Mouse (Mus musculus) liver, adult (tissue): ENCODE results near the gene Dock4.

ENCODE experiments used
- GATA4 ChIP-seq: IDR thresholded peaks from 2 replicates; pipeline ENCODE4 v1.6.1; 2014; ENCODE audit warnings: mild to moderate bottlenecking, low read length; ENCODE audit not compliant: insufficient replicate concordance

Gene Dock4

DNA sequence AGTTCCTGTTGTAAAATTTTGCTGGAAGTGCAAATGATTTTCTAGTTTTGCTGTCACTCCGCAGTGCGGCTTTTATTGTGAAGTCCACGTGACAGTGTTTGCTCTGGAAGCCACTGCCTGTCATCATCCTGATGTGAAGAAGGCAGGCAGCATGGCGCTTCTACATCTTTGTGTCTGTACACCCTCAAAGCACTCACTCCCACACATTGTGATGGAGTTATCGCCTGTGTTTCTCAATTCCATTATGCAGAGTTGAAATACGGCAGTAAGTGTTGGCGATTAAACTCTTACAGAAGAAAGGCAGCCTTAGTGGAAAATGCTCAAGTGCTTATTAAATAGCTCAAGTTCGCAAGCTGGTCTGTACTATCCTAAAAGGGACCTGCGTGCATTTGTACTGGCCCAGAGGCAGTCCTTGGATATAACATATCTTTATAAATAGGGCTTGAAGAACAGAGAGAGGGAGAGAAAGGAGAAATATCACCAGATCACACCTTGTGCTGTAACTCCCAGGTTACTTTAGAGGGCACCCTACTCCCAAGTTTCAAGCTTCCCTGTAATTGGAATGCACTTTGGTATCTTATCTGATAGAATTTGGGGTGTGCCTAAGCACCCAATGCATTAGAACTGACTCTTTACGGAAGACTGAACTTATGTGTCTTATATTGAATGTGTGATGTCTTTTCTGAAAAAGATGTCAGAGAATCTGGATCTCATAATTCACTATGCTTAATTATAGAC is 396.7 kb downstream of the Dock4 start:
- no peak for TF ChIP-seq GATA4

DNA sequence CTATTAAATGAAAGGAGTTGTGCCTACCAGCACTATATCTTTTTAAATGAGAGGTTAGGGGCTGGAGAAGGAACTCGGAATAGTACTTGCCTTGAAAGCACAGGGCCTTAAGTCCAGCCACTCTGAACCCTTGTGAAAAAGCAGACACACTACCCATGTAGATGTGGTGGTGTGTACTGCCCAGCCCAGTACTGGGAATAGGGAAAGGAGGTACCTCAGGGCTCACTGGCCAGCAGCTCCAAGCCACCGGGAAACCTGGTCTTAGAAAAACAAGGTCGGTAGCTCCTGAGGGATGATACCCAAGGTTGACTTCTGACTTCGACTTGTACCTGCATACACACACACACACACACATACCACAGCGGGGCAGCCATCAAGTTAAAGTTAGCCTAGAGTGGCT is 397.2 kb downstream of the Dock4 start:
- TF ChIP-seq GATA4 = no peak

DNA sequence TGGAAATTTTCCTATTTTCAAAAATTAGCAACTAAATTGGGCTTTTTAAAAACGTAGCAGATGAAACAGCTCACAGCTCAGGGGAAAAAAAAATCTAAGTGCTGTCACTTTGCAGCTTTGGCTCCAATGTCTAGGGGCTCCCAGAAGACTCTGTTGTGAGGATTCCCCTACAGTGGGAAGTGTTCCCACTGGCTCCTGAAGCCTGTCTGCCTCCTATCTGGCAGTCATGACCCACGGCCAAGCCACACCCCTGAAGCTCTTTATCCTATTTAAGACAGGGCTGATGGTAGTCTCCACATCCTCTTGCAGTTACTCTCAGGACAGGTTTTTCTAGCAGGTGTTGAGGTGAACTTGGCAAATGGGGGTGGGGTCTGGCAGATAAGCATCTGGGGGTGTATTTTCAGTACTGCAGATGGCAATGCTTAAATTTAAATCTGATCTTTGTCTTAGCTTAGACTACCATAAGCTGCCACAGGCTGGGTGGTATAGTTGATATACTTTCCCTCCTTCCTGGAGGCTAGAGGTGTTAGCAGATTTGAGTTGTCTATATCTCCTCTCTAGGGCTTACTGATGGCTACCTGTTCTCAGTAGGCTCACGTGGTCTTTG is 397.8 kb downstream of the Dock4 start:
- TF ChIP-seq GATA4 = no peak

DNA sequence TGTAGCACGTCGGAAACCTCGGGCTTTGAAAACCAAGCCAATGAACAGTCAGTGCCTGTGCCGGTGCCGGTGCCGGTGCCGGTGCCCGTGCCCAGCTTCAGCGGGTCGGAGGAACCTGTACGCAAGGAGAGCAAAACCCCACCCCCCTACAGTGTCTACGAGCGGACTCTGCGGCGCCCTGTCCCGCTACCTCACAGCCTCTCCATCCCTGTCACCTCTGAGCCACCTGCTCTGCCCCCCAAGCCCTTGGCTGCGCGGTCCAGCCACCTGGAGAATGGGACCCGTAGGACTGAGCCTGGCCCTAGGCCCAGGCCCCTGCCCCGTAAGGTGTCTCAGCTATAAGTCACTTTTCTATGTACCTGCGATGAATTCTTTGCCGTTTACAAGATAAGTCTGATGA is 398.6 kb downstream of the Dock4 start:
- no peak for TF ChIP-seq GATA4

DNA sequence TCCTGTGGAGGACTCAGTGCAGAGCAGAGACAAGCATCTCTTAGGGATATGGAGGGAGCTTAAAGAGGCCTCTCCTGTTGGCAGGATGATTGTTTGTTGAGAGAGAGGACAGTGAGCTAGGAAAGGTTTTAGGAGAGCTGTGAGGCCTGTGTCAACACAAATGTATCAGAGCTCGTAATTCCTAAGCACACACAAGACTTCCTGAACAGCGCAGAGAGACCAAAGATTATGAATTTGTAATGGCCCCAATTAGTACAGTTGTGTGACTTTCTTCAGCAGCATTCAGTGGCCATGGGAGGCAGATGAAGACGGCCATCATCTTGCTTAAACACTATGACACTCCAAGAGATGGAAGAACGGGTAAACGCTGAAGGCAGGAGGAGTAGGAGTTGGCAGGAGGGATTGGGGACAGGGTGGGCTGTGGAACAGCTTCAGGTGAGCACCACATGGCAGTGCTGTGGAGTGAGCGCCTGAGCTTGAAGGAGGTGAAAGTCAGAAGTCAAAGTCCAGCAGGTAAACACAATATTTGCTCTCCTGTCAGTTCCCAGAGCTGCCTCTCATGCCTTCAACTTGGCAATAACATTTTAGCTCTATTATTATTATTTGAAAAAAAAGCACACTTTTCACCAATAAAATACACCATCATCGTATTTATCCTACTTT is 409.1 kb downstream of the Dock4 start:
- TF ChIP-seq GATA4 = no peak

DNA sequence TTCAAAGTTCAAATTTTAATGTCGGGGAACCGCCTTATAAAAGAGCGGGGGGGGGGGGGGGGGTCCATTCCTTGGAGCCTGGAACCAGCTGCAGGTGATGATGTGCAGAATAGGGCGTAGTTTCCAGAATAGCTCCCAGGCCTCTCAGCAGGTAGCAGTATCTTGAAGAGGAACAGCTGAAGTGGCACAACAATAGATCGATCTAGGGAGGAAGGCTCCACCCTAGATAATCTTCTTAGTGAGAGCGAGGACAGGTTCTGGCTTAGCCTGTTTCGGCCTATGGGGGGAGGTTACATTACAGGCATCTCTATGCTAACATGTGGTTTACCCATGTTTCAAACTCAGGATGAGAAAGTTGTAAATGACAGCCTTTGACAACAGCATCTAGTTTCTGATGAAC is 411.7 kb downstream of the Dock4 start:
- TF ChIP-seq GATA4 = no peak

DNA sequence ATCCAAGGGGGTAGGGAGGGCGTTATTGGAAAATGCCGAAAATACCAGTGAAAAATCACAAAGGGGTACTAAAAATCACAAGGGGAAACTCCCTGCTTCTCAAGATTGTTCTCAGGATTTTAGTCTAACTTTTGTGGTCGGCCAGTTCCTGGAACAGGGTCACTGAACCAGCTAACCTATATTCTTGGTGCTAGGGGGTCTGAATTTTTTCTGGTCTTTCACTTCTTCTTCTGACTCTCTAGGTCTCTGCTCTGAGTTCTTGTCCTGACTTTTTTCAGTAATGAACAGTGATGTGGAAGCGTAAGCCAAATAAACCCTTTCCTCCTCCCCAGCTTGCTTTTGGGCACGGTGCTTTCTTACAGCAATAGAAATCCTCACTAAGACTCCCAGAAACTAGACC is 424.6 kb downstream of the Dock4 start:
- no peak for TF ChIP-seq GATA4

DNA sequence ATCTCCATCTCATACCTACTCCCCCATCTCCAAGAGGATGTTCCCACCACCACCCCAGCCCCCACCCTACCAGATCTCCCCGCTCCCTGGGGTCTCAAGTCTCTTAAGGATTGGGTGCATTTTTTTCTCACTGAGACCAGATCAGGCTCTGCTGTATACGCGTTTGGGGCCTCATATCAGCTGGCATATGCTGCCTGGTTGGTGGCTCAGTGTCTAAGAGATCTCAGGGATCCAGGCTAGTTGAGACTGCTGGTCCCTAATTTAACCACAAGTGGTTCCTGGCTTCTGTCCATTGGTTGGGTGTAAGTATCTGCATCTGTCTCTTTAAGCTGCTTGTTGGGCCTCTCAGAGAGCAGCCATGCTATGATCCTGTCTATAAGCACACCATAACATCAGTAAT is 427.0 kb downstream of the Dock4 start:
- TF ChIP-seq GATA4 = no peak

DNA sequence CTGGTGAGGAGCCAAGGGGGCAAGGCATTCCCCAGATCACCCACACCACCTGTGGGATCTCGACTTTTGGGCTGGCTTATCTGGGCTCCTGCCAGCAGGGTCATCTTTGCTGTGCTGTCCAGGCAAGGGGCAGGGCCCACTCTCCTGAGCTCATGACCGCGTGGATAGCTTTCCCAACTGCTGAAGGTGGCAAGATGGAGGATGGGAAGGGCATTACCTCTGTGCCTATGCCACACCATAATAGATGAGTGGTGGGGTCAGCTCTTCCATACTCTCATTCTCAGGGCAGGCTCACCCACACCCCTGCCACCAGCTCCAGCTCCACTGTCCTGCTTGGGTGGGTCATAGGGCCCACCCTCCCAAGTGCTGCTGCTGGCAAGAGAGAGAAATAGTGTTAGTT is 439.2 kb downstream of the Dock4 start:
- TF ChIP-seq GATA4 = no peak

DNA sequence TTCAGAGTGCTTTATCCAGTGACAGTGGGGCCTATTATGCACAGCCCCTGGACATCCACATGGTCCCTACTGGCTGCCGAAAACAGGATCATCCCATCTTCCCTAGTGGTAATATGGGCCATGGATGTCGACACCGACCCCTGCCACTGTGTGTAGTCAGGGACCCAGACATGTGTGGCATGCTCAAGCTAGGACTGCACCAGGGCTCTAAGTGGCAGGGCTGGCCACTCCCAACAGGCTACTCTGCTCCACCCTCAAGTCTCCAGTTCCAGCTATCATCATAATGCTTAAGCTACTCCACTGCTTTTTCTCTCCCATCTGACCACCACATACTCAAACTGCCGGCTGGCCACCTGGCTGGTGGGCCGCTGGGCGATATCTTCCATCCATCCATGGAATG is 439.6 kb downstream of the Dock4 start:
- no peak for TF ChIP-seq GATA4

DNA sequence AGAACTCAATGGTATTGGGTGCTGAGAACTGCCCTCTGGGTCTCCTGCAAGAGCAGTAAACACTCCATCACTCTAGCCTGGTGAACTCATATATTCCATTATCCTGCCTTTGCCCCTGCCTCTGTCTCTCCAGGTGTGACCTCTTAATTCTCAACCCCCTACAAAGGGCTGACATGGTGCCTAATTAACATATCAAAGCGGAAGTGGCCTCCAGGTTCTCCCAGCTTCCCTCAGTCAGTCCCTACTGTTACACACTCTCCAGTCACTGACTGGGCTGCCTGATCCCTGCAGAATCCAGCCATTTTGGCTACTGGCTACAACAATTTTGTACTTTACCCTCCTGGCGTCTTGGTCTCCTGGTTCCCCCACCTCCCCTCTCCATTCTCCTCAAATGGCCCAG is 441.7 kb downstream of the Dock4 start:
- no peak for TF ChIP-seq GATA4

DNA sequence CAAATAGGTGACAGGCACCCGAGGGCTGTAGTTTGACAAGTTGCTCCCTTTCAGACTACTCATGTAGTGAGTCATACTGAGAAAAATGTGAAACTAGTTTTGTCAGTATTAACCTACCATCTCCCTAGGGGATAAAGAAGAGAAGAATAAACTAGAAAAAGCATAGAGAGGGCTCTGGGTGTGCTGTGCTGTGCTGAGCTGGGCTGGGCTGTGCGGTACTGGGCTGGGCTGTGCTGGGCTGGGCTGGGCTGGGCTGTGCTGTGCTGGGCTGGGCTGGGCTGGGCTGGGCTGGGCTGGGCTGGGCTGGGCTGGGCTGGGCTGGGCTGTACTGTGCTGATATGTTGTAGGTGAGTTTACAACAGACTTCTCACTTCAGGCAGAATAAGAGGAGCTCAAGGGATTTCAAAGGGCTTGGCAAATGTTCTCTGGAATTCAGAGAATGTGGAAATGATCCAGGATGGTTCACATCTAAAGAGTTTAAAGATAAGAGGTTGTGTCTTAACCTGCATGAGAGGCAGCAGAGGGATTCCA is 442.6 kb downstream of the Dock4 start:
- no peak for TF ChIP-seq GATA4

DNA sequence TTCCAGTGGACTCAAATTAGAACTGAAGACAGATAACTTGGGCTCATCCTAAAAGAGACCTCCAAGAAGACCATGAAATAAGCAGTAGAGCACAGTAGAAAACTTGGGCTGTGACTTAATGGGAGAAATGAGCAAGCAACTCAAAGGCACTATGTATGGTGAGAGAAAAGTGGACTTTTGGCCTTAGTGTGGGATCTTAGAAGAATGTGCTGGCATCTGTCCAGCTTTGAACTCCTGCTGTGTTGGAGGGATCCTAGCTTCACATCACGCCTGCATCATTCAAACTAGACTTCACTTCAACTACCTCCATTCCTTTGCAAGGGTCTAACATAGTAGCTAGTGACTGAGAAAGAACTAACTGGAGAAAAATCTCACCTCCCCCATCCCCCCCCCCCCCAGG is 443.1 kb downstream of the Dock4 start:
- TF ChIP-seq GATA4 = no peak

DNA sequence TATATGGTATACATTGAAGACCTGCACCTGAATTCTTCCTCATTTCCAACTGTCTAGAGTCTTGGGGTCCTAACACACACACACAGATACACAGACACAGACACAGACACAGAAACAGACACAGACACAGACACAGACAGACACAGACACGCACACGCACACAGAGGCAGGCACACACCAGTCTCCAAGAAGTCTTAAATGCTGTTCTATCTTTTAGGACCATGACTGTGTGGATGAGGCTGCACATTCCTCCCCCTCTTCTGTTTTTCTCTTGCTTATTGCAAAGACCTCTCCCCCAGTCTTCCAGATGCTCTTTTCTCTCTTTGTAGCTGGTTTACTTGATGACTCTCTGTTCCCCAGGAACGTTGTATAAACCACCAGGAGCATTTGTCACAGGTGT is 443.8 kb downstream of the Dock4 start:
- no peak for TF ChIP-seq GATA4

DNA sequence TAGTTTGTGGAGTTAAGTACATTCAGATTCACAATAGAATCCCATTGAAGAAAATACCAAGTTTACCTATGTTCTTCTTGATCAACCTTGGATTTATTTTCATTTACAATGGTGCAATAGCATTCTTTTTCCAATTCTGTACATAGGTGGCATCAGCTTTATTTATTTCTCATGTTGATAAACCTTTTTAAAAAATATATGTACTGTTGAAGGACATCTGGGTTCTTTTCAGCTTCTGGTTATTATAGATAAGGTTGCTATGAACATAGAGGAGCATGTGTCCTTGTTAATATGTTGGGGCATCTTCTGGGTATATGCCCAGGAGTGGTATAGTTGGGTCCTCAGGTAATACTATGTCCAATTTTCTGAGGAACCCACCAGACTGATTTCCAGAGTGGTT is 445.4 kb downstream of the Dock4 start:
- no peak for TF ChIP-seq GATA4

DNA sequence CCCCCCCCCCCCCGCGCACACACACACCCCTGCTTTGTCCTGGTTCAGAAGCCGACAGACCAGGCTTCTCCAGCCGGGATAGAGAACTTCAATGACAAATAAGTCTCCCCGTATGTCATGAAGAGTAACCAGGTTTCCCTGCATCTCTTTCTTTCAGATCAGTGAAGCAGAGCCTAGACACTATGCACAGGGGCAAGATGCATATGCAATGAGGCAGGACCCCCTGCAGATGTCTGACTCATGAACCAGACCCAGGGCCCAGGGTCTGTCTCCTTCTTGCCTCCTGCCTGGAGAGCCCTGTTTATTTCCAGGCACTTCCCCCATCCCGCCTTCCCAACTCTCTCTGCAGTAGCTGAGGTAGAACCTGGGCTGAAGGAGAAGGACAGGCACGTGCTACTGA is 448.0 kb downstream of the Dock4 start:
- no peak for TF ChIP-seq GATA4
